Mouse (Mus musculus) ovary, postnatal 36 days (tissue): ENCODE results near the gene Hist1h3e.
A peak's percentile ranks its signal among the peaks of the same experiment; 100 is the strongest.
"Not testable (repeated sequence)": the region's sequence is repeated elsewhere in the genome, so short reads cannot be mapped to it uniquely, and the experiment has no call there.

Experiments
- DNase-seq: peaks from one replicate; pipeline ENCODE4 v3.0.0; 2022; ENCODE audit warnings: low spot score, mixed read lengths

Hist1h3e gene

GRCm38 (mm10) chr13:23561531-23561882 is 662 bp downstream of the Hist1h3e start:
- not testable (repeated sequence) for DNase-seq

DNA sequence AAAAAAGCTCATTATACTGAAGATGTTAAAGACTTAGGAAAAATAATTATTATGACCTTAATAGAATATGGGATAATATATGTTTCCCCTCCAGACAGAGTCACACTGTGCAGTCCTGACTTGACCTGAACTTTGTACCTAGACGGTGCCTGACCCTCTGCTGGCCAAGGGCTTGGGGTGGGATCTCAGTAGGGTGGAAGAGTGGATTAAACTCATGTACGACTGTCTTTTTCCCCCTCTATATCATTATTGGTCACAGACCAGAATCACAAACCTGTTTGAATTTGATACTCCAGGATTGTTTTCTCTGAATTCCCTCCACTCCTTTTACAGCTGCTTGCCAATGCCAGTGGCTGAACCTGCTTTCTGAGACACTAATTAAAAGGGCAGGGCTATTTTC is 1.5 kb downstream of the Hist1h3e start:
- not testable (repeated sequence) for DNase-seq

DNA sequence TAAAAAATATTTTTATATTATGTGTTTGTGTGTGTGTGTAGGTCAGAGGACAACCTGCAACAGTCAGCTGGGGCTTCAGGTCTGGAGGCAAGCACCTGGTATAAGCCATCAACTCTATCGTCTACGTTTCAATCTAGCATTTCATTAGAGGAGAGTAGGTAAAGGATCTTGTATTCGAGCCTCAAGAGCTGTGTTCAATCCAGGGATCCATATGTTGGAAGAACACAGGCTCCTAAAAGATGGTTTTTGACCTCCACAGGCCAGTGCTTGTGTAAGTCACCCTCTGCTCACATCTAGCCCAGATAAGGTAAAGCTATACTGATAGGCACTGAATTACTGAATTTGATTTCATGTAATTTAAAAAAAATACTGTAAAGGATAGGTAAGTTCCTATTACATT is 5.3 kb downstream of the Hist1h3e start:
- DNase-seq, result no peak

- DNase-seq, result peak; percentile 47
Measured at GRCm38 (mm10) chr13:23555839-23556416, 6.2 kb downstream of the Hist1h3e start.

DNA sequence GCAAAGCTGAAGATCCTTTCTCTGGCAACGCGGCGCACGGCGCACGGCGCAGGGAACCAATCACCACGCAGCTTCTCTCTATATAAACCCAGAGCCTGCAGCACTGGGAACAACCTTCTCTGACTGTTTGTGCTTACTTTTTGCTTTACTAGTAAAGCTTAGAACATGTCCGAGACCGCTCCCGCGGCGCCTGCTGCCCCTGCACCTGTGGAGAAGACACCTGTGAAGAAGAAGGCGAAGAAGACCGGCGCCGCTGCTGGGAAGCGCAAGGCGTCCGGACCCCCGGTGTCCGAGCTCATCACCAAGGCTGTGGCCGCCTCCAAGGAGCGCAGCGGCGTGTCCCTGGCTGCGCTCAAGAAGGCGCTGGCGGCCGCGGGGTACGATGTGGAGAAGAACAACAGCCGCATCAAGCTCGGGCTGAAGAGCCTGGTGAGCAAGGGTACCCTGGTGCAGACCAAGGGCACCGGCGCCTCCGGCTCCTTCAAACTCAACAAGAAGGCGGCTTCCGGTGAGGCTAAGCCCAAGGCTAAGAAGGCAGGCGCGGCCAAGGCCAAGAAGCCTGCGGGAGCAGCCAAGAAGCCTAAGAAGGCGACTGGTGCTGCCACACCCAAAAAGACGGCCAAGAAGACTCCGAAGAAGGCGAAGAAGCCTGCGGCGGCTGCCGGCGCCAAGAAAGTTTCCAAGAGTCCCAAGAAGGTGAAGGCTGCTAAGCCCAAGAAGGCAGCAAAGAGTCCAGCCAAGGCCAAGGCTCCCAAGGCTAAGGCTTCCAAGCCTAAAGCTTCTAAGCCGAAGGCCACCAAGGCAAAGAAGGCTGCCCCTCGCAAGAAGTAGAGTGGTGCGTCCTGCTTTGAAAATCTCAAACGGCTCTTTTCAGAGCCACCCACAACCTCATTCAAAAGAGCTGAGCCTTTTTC is 7.0 kb downstream of the Hist1h3e start:
- peak; percentile 80 for DNase-seq

DNA sequence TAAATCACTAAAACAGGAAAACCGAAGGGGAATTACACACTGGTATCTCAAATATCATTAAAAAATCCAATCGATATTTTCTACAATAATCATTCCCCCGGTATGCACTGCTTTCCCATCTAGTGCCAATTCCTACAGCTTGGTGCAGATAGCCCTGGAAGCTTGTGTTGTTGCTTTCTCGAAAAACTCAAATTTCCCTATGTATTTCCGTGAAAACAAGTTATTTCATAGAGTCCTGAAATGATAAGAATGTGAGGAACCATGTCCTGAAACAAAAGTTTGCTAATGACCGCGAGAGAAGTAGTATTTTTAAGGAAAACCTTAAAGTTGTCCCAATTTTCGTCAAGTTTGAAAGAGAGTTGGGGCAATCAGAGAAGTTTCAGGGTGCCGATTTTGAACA is 7.8 kb downstream of the Hist1h3e start:
- DNase-seq, result no peak

- no peak for DNase-seq
Measured at GRCm38 (mm10) chr13:23552962-23553361, 9.2 kb downstream of the Hist1h3e start, which contains the start of gene Hist1h1d. Gene Hist1h1d, plus strand, starts transcription at chr13:23553262.

DNA sequence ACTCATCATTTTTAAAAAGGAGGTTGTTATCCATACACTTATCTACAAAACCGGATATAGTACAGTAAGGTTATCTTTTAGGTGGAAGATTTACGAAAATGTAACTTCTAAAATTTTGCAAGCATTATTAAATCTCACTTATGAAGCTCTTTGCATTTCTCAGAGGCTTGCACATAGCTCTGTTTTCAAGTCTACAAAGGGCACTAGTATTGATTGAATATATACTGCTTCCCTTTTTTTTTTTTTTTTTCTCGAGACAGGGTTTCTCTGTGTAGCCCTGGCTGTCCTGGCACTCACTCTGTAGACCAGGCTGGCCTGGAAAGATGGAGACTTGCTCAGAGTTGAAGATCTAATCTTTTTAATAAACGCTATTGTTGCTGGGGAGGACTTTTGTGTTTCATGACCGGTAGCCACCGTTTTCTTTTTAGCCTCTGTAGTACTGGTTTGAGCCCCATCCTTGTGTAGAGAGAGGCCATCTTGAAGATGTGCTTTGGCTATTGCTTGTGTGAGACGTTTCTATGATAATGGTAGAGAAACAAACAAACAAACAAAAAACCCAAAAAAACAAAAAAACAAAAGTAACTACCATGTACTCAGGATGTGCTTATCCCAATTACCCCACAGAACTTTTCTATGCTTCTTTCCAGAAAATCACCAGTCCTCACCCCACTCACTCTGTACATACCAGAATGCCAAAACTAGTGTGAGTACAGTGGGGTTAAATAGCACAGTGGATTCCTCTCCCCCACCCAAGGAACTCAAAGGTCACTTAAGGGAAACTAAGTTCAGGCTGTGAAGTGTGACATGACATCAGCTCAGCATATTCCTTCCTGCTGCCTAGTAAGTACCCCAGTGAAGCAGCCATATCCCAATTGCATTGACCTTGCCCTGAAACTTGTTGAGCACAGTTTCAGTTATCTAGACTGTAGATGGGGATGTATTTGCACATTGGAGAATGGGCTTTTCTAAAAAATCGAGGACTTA is 9.9 kb downstream of the Hist1h3e start:
- no peak for DNase-seq

- peak; percentile 80 for DNase-seq
Measured at GRCm38 (mm10) chr13:23551146-23551834, 10.9 kb downstream of the Hist1h3e start, which contains the start of gene Hist1h4f. Gene Hist1h4f, minus strand, starts transcription at chr13:23551648.

DNA sequence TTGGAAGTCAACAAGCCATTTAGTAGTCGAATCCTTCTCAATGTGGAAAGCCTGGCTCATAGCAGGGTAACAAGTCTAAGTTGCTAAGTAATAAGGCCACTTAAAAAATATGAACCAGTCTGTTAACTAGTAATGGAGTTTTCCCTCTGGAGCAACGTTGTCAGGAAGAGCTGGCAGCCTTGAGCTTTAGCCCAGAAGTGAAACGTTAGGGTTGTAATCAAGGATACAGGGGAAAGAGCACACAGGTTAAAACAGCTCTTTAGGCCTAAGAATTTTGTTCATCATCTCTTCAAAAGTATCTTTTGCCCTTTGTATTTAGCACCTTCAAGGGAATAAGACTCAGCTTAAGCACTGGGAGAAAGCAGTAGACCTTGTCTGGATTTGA is 11.4 kb downstream of the Hist1h3e start:
- DNase-seq, result no peak

DNA sequence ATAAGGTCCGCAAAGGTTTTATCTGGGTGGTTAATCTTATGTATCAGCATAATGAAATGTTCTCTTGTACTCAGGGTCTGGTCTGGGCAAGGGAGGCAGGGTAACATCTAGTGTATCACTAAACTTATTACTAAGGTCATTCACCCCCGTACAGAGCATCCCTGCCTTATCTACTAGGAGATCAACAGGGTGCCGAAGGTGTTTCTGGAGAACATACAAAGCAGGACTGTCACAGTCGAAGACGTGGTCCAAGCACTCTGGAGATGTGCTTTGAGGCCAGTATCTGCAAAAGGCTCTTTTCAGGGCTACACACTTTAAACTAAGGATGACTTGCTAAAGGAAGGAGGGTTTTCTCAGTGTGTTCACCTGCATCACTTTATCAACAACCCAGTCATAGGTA is 15.5 kb downstream of the Hist1h3e start:
- no peak for DNase-seq

DNA sequence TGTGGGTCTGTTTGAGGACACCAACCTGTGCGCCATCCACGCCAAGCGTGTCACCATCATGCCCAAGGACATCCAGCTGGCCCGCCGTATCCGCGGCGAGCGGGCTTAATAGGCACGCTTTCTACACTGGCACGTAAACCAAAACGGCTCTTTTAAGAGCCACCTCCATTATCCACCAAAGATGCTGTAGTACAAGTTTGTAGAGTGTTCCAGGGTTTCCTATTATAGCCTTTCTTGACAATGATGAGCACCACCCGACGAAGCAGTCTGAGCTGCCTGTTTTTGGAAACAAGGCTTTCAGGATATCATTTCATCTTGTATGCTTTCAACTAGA is 17.4 kb downstream of the Hist1h3e start:
- DNase-seq, result not testable (repeated sequence)

- DNase-seq, result peak; percentile 69
Measured at GRCm38 (mm10) chr13:23543965-23544786, 18.0 kb downstream of the Hist1h3e start, which contains the start of gene Hist1h3f. Gene Hist1h3f, plus strand, starts transcription at chr13:23544052.

GRCm38 (mm10) chr13:23542999-23543607 is 19.1 kb downstream of the Hist1h3e start, which contains the start of gene Hist1h2bh:
Gene Hist1h2bh, minus strand, starts transcription at chr13:23543392.
- DNase-seq, result peak; percentile 66

DNA sequence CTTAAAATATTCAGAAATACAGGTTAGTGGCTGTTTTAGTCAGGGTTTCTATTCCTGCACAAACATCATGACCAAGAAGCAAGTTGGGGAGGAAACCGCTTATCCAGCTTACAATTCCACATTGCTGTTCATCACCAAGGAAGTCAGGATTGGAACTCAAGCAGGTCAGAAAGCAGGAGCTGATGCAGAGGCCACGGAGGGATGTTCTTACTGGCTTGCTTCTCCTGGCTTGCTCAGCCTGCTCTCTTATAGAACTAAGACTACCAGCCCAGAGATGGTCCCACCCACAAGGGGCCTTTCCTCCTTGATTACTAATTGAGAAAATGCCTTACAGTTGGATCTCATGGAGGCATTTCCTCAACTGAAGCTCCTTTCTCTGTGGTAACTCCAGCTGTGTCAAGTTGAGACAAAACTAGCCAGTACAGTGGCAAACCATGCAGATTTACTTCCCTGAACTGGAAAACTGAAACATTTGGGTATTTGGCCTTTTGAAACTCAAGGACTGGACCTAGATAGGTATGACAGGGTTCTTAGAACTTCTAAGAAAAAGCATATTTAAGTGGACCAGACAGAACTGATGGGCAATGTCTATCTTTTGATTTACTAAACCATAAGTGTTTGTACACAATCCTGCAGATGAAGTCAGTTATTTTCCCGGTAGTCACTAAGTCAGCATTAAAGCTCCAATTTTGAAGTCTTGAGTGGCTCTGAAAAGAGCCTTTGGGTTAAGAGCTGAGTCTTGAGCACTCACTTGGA is 19.8 kb downstream of the Hist1h3e start:
- DNase-seq, result not testable (repeated sequence)

DNA sequence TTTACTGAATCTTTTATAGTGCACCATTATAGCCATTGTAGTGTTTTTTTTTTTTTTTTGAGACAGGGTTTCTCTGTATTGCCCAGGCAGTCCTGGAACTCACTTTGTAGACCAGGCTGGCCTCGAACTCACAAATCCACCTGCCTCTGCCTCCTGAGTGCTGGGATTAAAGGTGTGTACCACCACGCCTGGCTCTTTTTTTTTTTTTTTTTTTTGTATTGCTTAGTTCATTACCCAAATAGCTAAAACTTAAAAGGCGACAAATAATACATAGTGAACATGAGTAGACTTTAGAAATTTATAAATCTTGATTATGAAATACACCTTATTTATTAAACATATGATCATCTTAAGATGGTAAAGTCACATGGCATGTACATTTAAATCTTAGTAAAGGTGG is 20.7 kb downstream of the Hist1h3e start:
- DNase-seq, result no peak

GRCm38 (mm10) chr13:23539821-23540220 is 22.3 kb downstream of the Hist1h3e start:
- DNase-seq, result not testable (repeated sequence)

DNA sequence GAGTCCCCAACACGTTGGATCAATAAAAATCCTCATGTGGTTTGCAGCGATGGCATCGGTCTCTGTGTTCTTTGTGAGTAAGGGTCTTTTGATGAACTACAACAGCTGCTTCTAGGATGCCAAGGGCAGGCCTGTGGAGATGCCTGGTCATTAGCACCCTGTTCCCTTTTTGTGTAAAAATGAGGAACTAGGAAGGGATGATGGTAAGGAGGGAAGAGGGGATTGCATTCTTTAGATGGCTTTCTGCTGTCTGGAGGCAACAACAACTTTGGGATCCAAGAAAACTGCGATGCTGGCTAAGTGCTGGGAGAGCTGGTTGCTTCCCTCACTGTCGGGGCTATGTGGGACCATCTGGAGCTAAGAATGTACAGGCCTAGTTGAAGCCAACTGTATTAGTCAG is 23.9 kb downstream of the Hist1h3e start:
- no peak for DNase-seq

GRCm38 (mm10) chr13:23537006-23537710 is 25.0 kb downstream of the Hist1h3e start:
- DNase-seq, result no peak
